Mouse (Mus musculus): ENCODE measurements around the gene Traf4. TPM values are rescaled to one million over a fixed set of nuclear protein-coding genes. Genes with fewer than 3 reads are reported as not detected.

Traf4 gene
- total and polyA plus RNA-seq, 2 experiments = 8.8 to 73.5 TPM

DNA sequence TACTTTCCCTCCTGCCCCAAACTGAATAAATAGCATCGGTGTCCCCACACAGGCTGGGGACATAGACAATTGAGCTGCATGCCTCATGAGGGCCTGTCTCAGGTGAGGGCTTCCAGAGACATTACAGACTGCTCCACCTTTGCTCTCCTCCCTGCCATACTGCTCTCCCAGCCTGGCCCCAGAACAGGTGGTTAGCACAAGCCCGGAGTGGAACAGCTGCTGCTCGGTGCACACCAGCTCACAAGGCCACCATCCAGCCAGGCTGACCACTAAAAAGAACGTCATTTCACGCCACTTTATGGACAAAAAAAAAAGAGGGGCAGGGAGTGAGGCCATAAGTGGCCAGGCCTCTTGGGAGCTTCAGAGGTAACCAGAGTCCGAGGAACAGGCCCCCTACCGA, 41.8 kb upstream of the Traf4 start:
- H3K9ac ChIP-seq (ENCODE audit: low read depth, low read length) = no peak overlapping the region
- TF ChIP-seq CTCF (IDR thresholded peaks at IDR 0.05; ENCODE audit: low read depth, low read length) (no peak), POLR2A (IDR thresholded peaks at IDR 0.05; ENCODE audit: extremely low read depth, insufficient read depth, low read length) (no peak)
- H3K27me3 ChIP-seq (ENCODE audit: control insufficient read depth, insufficient read depth, low read length) = no peaks in the 10 kb centered on the region
- no peaks in the 10 kb centered on the region for H3K79me2 ChIP-seq (ENCODE audit: control insufficient read depth, insufficient read depth, low read length)
- H3K4me3 ChIP-seq (ENCODE audit: insufficient read depth, low read depth, low read length) = no peak overlapping the region
- H3K27ac ChIP-seq (replicated peaks; ENCODE audit: insufficient read depth, low read depth, low read length) = no peak overlapping the region
- peaks cover 11% of the 10 kb centered on the region for H3K4me1 ChIP-seq (ENCODE audit: control insufficient read depth, insufficient read depth, low read length)
- WGBS = 96% methylated on average over 7 of the region's 7 CpGs
- peaks cover 41% of the 10 kb centered on the region for H3K36me3 ChIP-seq (ENCODE audit: control insufficient read depth, insufficient read depth, low read length)
- DNase-seq (ENCODE audit: extremely low read depth, low read depth, low spot score) = no peak

GRCm38 (mm10) chr11:78205361-78206206, 40.2 kb upstream of the Traf4 start:
- no peak for TF ChIP-seq POLR2A (IDR thresholded peaks at IDR 0.05; ENCODE audit: extremely low read depth, insufficient read depth, low read length)
- no peak for TF ChIP-seq CTCF (IDR thresholded peaks at IDR 0.05; ENCODE audit: low read depth, low read length)
- H3K4me1 ChIP-seq (ENCODE audit: control insufficient read depth, insufficient read depth, low read length) = peaks cover 8% of the 10 kb centered on the region
- H3K4me3 ChIP-seq (ENCODE audit: insufficient read depth, low read depth, low read length) = no peak overlapping the region
- no peak overlapping the region for H3K9ac ChIP-seq (ENCODE audit: low read depth, low read length)
- H3K36me3 ChIP-seq (ENCODE audit: control insufficient read depth, insufficient read depth, low read length) = peaks cover 34% of the 10 kb centered on the region
- H3K79me2 ChIP-seq (ENCODE audit: control insufficient read depth, insufficient read depth, low read length) = no peaks in the 10 kb centered on the region
- H3K27me3 ChIP-seq (ENCODE audit: control insufficient read depth, insufficient read depth, low read length) = no peaks in the 10 kb centered on the region
- 89% methylated on average over 13 of the region's 13 CpGs for WGBS
- H3K27ac ChIP-seq (replicated peaks; ENCODE audit: insufficient read depth, low read depth, low read length) = no peak overlapping the region
- no peak for DNase-seq (ENCODE audit: extremely low read depth, low read depth, low spot score)

DNA sequence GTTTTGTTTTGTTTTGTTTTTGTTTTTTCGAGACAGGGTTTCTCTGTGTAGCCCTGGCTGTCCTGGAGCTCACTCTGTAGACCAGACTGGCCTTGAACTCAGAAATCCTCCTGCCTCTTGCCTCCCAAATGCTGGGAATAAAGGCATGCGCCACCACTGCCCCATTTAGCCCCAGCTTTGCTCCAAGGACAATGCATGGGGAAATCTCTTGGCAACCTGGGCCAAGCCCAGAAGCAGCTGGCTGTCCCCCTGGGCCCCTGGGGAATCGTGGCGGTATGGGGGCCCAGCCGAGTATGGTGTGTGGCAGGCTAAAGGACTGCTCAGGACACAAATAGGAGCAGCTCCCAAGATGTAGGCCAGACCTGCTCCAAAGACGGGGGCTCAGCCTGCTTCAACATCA, 38.9 kb upstream of the Traf4 start:
- no peak for TF ChIP-seq CTCF (IDR thresholded peaks at IDR 0.05; ENCODE audit: low read depth, low read length)
- no peak for TF ChIP-seq POLR2A (IDR thresholded peaks at IDR 0.05; ENCODE audit: extremely low read depth, insufficient read depth, low read length)
- no peak overlapping the region for H3K9ac ChIP-seq (ENCODE audit: low read depth, low read length)
- DNase-seq (ENCODE audit: extremely low read depth, low read depth, low spot score) = no peak
- 80% methylated on average over 6 of the region's 6 CpGs for WGBS
- H3K79me2 ChIP-seq (ENCODE audit: control insufficient read depth, insufficient read depth, low read length) = no peaks in the 10 kb centered on the region
- no peak overlapping the region for H3K27ac ChIP-seq (replicated peaks; ENCODE audit: insufficient read depth, low read depth, low read length)
- no peak overlapping the region for H3K4me3 ChIP-seq (ENCODE audit: insufficient read depth, low read depth, low read length)
- peaks cover 8% of the 10 kb centered on the region for H3K4me1 ChIP-seq (ENCODE audit: control insufficient read depth, insufficient read depth, low read length)
- H3K36me3 ChIP-seq (ENCODE audit: control insufficient read depth, insufficient read depth, low read length) = peaks cover 26% of the 10 kb centered on the region
- no peaks in the 10 kb centered on the region for H3K27me3 ChIP-seq (ENCODE audit: control insufficient read depth, insufficient read depth, low read length)

- Histone ChIP-seq H3K27me3 (ENCODE audit: control insufficient read depth, insufficient read depth, low read length) (no peaks in the 10 kb centered on the region), H3K9ac (ENCODE audit: low read depth, low read length) (peak overlapping the region; percentile 31; the same call in 1 of the 2 replicates), H3K79me2 (ENCODE audit: control insufficient read depth, insufficient read depth, low read length) (no peaks in the 10 kb centered on the region), H3K4me1 (ENCODE audit: control insufficient read depth, insufficient read depth, low read length) (peaks cover 8% of the 10 kb centered on the region), H3K4me3 (ENCODE audit: insufficient read depth, low read depth, low read length) (no peak overlapping the region), H3K36me3 (ENCODE audit: control insufficient read depth, insufficient read depth, low read length) (peaks cover 7% of the 10 kb centered on the region), H3K27ac (replicated peaks; ENCODE audit: insufficient read depth, low read depth, low read length) (peak overlapping the region; percentile 61)
- WGBS = 32% methylated on average over 3 of the region's 3 CpGs
- TF ChIP-seq POLR2A (IDR thresholded peaks at IDR 0.05; ENCODE audit: extremely low read depth, insufficient read depth, low read length) (no peak), CTCF (IDR thresholded peaks at IDR 0.05; ENCODE audit: low read depth, low read length) (no peak)
- DNase-seq (ENCODE audit: extremely low read depth, low read depth, low spot score) = peak; percentile 76
These were observed 37.0 kb upstream of the Traf4 start for GRCm38 (mm10) chr11:78202372-78202771.

DNA sequence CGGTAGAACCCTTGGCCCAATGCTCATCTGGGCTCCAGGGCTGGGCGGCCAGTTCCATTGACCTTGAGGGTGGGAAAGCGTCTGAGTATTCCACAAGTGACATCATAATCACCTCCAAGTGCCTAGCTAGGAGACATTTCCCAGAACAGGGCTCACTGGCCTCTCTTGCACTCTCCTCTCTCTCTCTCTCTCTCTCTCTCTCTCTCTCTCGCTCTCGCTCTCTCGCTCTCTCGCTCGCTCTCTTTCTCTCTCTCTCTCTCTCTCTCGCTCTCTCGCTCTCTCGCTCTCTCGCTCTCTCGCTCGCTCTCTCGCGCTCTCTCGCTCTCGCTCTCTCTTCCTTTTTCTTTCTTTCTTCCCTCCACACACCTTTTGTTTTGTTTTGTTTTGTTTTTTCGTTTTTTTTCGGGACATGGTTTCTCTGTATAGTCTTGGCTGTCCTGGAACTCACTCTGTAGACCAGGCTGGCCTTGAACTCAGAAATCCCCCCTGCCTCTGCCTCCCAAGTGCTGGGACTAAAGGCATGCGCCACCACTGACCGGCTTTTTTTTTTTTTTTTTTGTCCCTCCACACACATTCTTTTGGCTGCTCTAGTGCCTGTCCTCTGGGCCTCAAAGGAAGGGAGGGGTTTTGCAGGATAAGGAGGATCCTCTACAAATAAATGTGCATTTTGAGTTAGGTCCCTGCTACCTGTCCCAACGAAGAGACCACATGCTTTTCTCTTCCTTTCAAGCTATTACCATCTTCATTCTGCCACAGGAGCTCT, 29.9 kb upstream of the Traf4 start:
- Histone ChIP-seq H3K79me2 (ENCODE audit: control insufficient read depth, insufficient read depth, low read length) (no peaks in the 10 kb centered on the region), H3K4me3 (ENCODE audit: insufficient read depth, low read depth, low read length) (peak overlapping the region; percentile 59), H3K36me3 (ENCODE audit: control insufficient read depth, insufficient read depth, low read length) (no peaks in the 10 kb centered on the region), H3K4me1 (ENCODE audit: control insufficient read depth, insufficient read depth, low read length) (0 out of 2 replicates have a peak, but pooled peaks cover 3% of the 10 kb centered on the region), H3K9ac (ENCODE audit: low read depth, low read length) (peak overlapping the region; percentile 14; the same call in 1 of the 2 replicates), H3K27me3 (ENCODE audit: control insufficient read depth, insufficient read depth, low read length) (no peaks in the 10 kb centered on the region), H3K27ac (replicated peaks; ENCODE audit: insufficient read depth, low read depth, low read length) (peak overlapping the region; percentile 22)
- no peak for DNase-seq (ENCODE audit: extremely low read depth, low read depth, low spot score)
- 67% methylated on average over 23 of the region's 23 CpGs for WGBS
- no peak for TF ChIP-seq POLR2A (IDR thresholded peaks at IDR 0.05; ENCODE audit: extremely low read depth, insufficient read depth, low read length)
- no peak for TF ChIP-seq CTCF (IDR thresholded peaks at IDR 0.05; ENCODE audit: low read depth, low read length)

Measured in liver, adult 2 months (tissue).